Mouse (Mus musculus) forebrain, embryonic 11.5 days (tissue): ENCODE data around the gene Smyd3. TPM values are rescaled to one million over a fixed set of nuclear protein-coding genes. Genes with fewer than 3 reads are reported as not detected.

Experiments used
- ATAC-seq: fragments of 200-750 bp; cut with Nextera tagmentation; replicated peaks from 2 replicates; pipeline ENCODE4 v1.8.0; 2017; ENCODE audit warnings: moderate TSS enrichment; ENCODE audit not compliant: low FRiP score
- DNase-seq: peaks from one replicate; pipeline ENCODE4 v3.0.0-alpha.2; 2017; ENCODE audit warnings: low spot score
- H3K27ac ChIP-seq: fragments of 300-500 bp; sonication (generic); 2 replicates; pipeline ENCODE4 v1.5.1; 2014; ENCODE audit warnings: low read depth, low read length
- H3K27me3 ChIP-seq: fragments of 300-500 bp; sonication (generic); 2 replicates; pipeline ENCODE4 v1.6.1; 2014; ENCODE audit warnings: mild to moderate bottlenecking, low read length, mixed read lengths; ENCODE audit not compliant: control insufficient read depth, insufficient read depth
- H3K36me3 ChIP-seq: fragments of 300-500 bp; sonication (generic); 2 replicates; pipeline ENCODE4 v1.6.1; 2014; ENCODE audit warnings: mild to moderate bottlenecking, low read length, moderate library complexity, mixed read lengths; ENCODE audit not compliant: control insufficient read depth, insufficient read depth
- H3K4me1 ChIP-seq: fragments of 300-500 bp; sonication (generic); replicated peaks from 2 replicates; pipeline ENCODE4 v1.6.1; 2014; ENCODE audit warnings: low read length, mixed read lengths; ENCODE audit not compliant: control insufficient read depth, insufficient read depth
- H3K4me2 ChIP-seq: fragments of 300-500 bp; sonication (generic); 2 replicates; pipeline ENCODE4 v1.6.1; 2014; ENCODE audit warnings: low read depth, mild to moderate bottlenecking, low read length, moderate library complexity, mixed read lengths; ENCODE audit not compliant: severe bottlenecking
- H3K4me3 ChIP-seq: fragments of 300-500 bp; sonication (generic); 2 replicates; pipeline ENCODE4 v1.5.1; 2014; ENCODE audit warnings: low read depth, low read length
- H3K9ac ChIP-seq: fragments of 300-500 bp; sonication (generic); 2 replicates; pipeline ENCODE4 v1.6.1; 2014; ENCODE audit warnings: low read length
- H3K9me3 ChIP-seq: fragments of 300-500 bp; sonication (generic); 2 replicates; pipeline ENCODE4 v1.6.1; 2016; ENCODE audit warnings: low read length, mixed read lengths; ENCODE audit not compliant: control insufficient read depth
- WGBS: fragments of 180-500 bp; shearing (Covaris S2); extraction: QIAGEN DNeasy Blood & Tissue Kit; methylation state at CpG from one replicate; pipeline ENCODE4 v1.1.7; 2014; 5-methylcytosine and 5-hydroxymethylcytosine counted together
- polyA plus RNA-seq: library from polyadenylated mRNA; unstranded; fragments of >200 nt; fragmentation: Nextera tagmentation; extraction: Ambion mirVana; gene quantifications from 2 replicates; pipeline ENCODE4 v1.2.1, GENCODE M21; 2014

Smyd3 gene
- polyA plus RNA-seq, 1 experiment from 2014 or later = 14.1 TPM

GRCm38 (mm10) chr1:178991045-178991444 is 526.8 kb downstream of the Smyd3 start:
- 74% methylated on average over 6 of the region's 6 CpGs for WGBS
- H3K27me3 ChIP-seq = no peaks in the 10 kb centered on the region
- no peak overlapping the region for H3K27ac ChIP-seq
- H3K36me3 ChIP-seq = no peaks in the 10 kb centered on the region
- ATAC-seq (no peak), DNase-seq (no peak)
- no peaks in the 10 kb centered on the region for H3K4me1 ChIP-seq
- no peak overlapping the region for H3K4me2 ChIP-seq
- no peak overlapping the region for H3K9ac ChIP-seq
- no peak overlapping the region for H3K4me3 ChIP-seq
- no peaks in the 10 kb centered on the region for H3K9me3 ChIP-seq

GRCm38 (mm10) chr1:178989485-178989884 is 528.4 kb downstream of the Smyd3 start:
- H3K4me1 ChIP-seq = no peaks in the 10 kb centered on the region
- DNase-seq (no peak), ATAC-seq (no peak)
- 83% methylated on average over 4 of the region's 4 CpGs for WGBS
- H3K27me3 ChIP-seq = no peaks in the 10 kb centered on the region
- no peak overlapping the region for H3K27ac ChIP-seq
- H3K4me3 ChIP-seq = no peak overlapping the region
- no peaks in the 10 kb centered on the region for H3K9me3 ChIP-seq
- no peaks in the 10 kb centered on the region for H3K36me3 ChIP-seq
- H3K4me2 ChIP-seq = no peak overlapping the region
- H3K9ac ChIP-seq = no peak overlapping the region

- WGBS = 89% methylated on average over 1 of the region's 1 CpGs
- Histone ChIP-seq H3K9ac (no peak overlapping the region), H3K36me3 (no peaks in the 10 kb centered on the region), H3K4me3 (no peak overlapping the region), H3K27ac (no peak overlapping the region), H3K27me3 (no peaks in the 10 kb centered on the region), H3K4me1 (no peaks in the 10 kb centered on the region), H3K4me2 (no peak overlapping the region), H3K9me3 (no peaks in the 10 kb centered on the region)
- ATAC-seq = no peak
- DNase-seq = no peak
These were observed 529.7 kb downstream of the Smyd3 start for GRCm38 (mm10) chr1:178988176-178988575.

GRCm38 (mm10) chr1:178981641-178982040 is 536.2 kb downstream of the Smyd3 start:
- no peak overlapping the region for H3K9ac ChIP-seq
- WGBS = 63% methylated on average over 5 of the region's 5 CpGs
- H3K4me2 ChIP-seq = no peak overlapping the region
- H3K27me3 ChIP-seq = no peaks in the 10 kb centered on the region
- DNase-seq (no peak), ATAC-seq (no peak)
- H3K36me3 ChIP-seq = no peaks in the 10 kb centered on the region
- no peak overlapping the region for H3K4me3 ChIP-seq
- H3K27ac ChIP-seq = no peak overlapping the region
- no peaks in the 10 kb centered on the region for H3K4me1 ChIP-seq
- no peaks in the 10 kb centered on the region for H3K9me3 ChIP-seq

- no peak overlapping the region for H3K9ac ChIP-seq
- no peaks in the 10 kb centered on the region for H3K27me3 ChIP-seq
- ATAC-seq (no peak), DNase-seq (no peak)
- no peak overlapping the region for H3K27ac ChIP-seq
- H3K4me3 ChIP-seq = no peak overlapping the region
- H3K9me3 ChIP-seq = no peaks in the 10 kb centered on the region
- H3K4me1 ChIP-seq = no peaks in the 10 kb centered on the region
- H3K4me2 ChIP-seq = no peak overlapping the region
- no peaks in the 10 kb centered on the region for H3K36me3 ChIP-seq
These were observed 537.7 kb downstream of the Smyd3 start for GRCm38 (mm10) chr1:178980185-178980584.

- H3K4me2 ChIP-seq = no peak overlapping the region
- no peaks in the 10 kb centered on the region for H3K36me3 ChIP-seq
- DNase-seq = no peak
- H3K4me3 ChIP-seq = no peak overlapping the region
- H3K9ac ChIP-seq = no peak overlapping the region
- 60% methylated on average over 8 of the region's 8 CpGs for WGBS
- no peaks in the 10 kb centered on the region for H3K4me1 ChIP-seq
- no peaks in the 10 kb centered on the region for H3K9me3 ChIP-seq
- ATAC-seq = no peak
- H3K27me3 ChIP-seq = no peaks in the 10 kb centered on the region
- no peak overlapping the region for H3K27ac ChIP-seq
These were observed 539.1 kb downstream of the Smyd3 start for GRCm38 (mm10) chr1:178978617-178979245.

- DNase-seq = peak; percentile 6
- H3K9me3 ChIP-seq = no peaks in the 10 kb centered on the region
- no peaks in the 10 kb centered on the region for H3K36me3 ChIP-seq
- no peak overlapping the region for H3K4me2 ChIP-seq
- H3K4me3 ChIP-seq = no peak overlapping the region
- H3K27ac ChIP-seq = no peak overlapping the region
- 92% methylated on average over 10 of the region's 10 CpGs for WGBS
- H3K27me3 ChIP-seq = no peaks in the 10 kb centered on the region
- no peak overlapping the region for H3K9ac ChIP-seq
- no peaks in the 10 kb centered on the region for H3K4me1 ChIP-seq
- no peak for ATAC-seq
These were observed 545.8 kb downstream of the Smyd3 start for GRCm38 (mm10) chr1:178972055-178972454.

- WGBS = 81% methylated on average over 9 of the region's 9 CpGs
- Histone ChIP-seq H3K9ac (no peak overlapping the region), H3K9me3 (no peaks in the 10 kb centered on the region), H3K4me2 (no peak overlapping the region), H3K4me3 (no peak overlapping the region), H3K4me1 (no peaks in the 10 kb centered on the region), H3K27ac (no peak overlapping the region), H3K27me3 (no peaks in the 10 kb centered on the region), H3K36me3 (no peaks in the 10 kb centered on the region)
- no peak for ATAC-seq
- peak; percentile 50 for DNase-seq
These were observed 556.2 kb downstream of the Smyd3 start for GRCm38 (mm10) chr1:178961661-178962060.

GRCm38 (mm10) chr1:178960015-178960559 is 557.8 kb downstream of the Smyd3 start:
- Histone ChIP-seq H3K4me3 (no peak overlapping the region), H3K9ac (no peak overlapping the region), H3K4me1 (no peaks in the 10 kb centered on the region), H3K27me3 (no peaks in the 10 kb centered on the region), H3K27ac (no peak overlapping the region), H3K4me2 (no peak overlapping the region), H3K36me3 (no peaks in the 10 kb centered on the region), H3K9me3 (no peaks in the 10 kb centered on the region)
- 51% methylated on average over 7 of the region's 7 CpGs for WGBS
- DNase-seq (peak; percentile 92), ATAC-seq (peak; percentile 67; the same call in 1 of the 2 replicates)
